Mouse (Mus musculus) midbrain, embryonic 15.5 days (tissue): ENCODE results near the gene Scfd2. TPM values are rescaled to one million over a fixed set of nuclear protein-coding genes. Genes with fewer than 3 reads are reported as not detected.

Experiments used
- ATAC-seq: fragments of 200-750 bp; cut with Nextera tagmentation; replicated peaks from 2 replicates; pipeline ENCODE4 v1.8.0; 2017; ENCODE audit warnings: moderate TSS enrichment
- H3K27ac ChIP-seq: fragments of 300-500 bp; sonication (generic); 2 replicates; pipeline ENCODE4 v1.5.1; 2015; ENCODE audit warnings: mild to moderate bottlenecking, inconsistent platforms
- H3K27me3 ChIP-seq: fragments of 300-500 bp; sonication (generic); replicated peaks from 2 replicates; pipeline ENCODE4 v1.6.1; 2015; ENCODE audit warnings: inconsistent platforms
- H3K36me3 ChIP-seq: fragments of 300-500 bp; sonication (generic); replicated peaks from 2 replicates; pipeline ENCODE4 v1.6.1; 2015; ENCODE audit warnings: inconsistent platforms
- H3K4me1 ChIP-seq: fragments of 300-500 bp; sonication (generic); 2 replicates; pipeline ENCODE4 v1.6.1; 2015; ENCODE audit warnings: inconsistent platforms
- H3K4me2 ChIP-seq: fragments of 300-500 bp; sonication (generic); 2 replicates; pipeline ENCODE4 v1.6.1; 2015; ENCODE audit warnings: inconsistent platforms, mild to moderate bottlenecking, moderate library complexity
- H3K4me3 ChIP-seq: fragments of 300-500 bp; sonication (generic); 2 replicates; pipeline ENCODE4 v1.5.1; 2015; ENCODE audit warnings: mild to moderate bottlenecking, inconsistent platforms
- H3K9ac ChIP-seq: fragments of 300-500 bp; sonication (generic); 2 replicates; pipeline ENCODE4 v1.6.1; 2015; ENCODE audit warnings: mild to moderate bottlenecking, inconsistent platforms
- H3K9me3 ChIP-seq: fragments of 300-500 bp; sonication (generic); 2 replicates; pipeline ENCODE4 v1.6.1; 2016; ENCODE audit warnings: inconsistent platforms
- WGBS: fragments of 180-500 bp; shearing (Covaris S2); methylation state at CpG from one replicate; pipeline ENCODE4 v1.1.7; 2015; ENCODE audit warnings: mixed read lengths; 5-methylcytosine and 5-hydroxymethylcytosine counted together
- polyA plus RNA-seq: library from polyadenylated mRNA; unstranded; fragments of >200 nt; fragmentation: Nextera tagmentation; extraction: Ambion mirVana; gene quantifications from 2 replicates; pipeline ENCODE4 v1.2.1, GENCODE M21; 2015

The Scfd2 gene
- polyA plus RNA-seq, 1 experiment from 2014 or later = 20.0 TPM

DNA sequence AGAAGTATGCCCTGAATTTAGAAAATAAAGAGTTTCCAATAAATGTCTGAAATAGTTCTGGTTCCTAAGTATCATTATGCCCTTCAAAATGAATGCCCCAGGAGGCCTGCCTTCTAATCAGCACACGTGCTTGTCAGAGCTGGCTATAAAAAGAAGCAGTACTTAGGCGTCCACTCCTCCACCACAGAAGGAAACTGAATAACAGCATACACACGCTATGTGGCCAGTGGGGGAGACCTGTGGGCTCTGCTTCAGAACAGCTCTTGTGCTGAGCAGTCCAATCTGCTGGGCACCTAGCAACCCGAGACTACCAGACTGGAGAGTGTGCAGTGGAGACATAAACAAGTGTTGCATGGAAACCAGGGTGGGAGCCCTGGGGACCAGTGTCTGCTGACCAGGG lies 231.4 kb downstream of the Scfd2 start:
- Histone ChIP-seq H3K27me3 (no peaks in the 10 kb centered on the region), H3K4me1 (no peaks in the 10 kb centered on the region), H3K4me3 (no peak overlapping the region), H3K9me3 (no peaks in the 10 kb centered on the region), H3K9ac (no peak overlapping the region), H3K4me2 (no peak overlapping the region), H3K36me3 (no peaks in the 10 kb centered on the region), H3K27ac (no peak overlapping the region)
- whole genome bisulfite sequencing = 32% methylated on average over 4 of the region's 4 CpGs
- ATAC-seq = no peak

DNA sequence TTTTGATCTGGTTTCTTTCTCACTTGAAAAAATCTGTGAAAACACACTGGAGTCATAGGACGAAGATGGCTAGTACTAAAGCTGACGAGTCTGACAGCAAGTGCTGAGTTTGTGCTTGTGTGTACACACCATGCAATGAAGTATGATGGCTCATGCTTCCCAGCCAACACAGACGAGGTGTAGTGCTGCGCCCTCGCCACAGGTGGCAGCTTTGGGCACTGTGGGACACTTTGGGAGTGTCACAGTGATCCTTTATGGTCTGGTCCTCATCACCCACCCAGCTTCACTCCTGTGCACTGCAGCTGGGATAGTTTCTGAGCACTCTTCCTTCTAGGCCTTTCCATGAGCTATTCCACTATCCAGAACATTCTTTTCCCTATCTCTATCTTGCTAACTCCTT lies 234.4 kb downstream of the Scfd2 start:
- 86% methylated on average over 5 of the region's 5 CpGs for WGBS
- Histone ChIP-seq H3K27me3 (no peaks in the 10 kb centered on the region), H3K9me3 (no peaks in the 10 kb centered on the region), H3K4me2 (no peak overlapping the region), H3K36me3 (no peaks in the 10 kb centered on the region), H3K4me3 (no peak overlapping the region), H3K4me1 (no peaks in the 10 kb centered on the region), H3K9ac (no peak overlapping the region), H3K27ac (no peak overlapping the region)
- no peak for ATAC-seq

DNA sequence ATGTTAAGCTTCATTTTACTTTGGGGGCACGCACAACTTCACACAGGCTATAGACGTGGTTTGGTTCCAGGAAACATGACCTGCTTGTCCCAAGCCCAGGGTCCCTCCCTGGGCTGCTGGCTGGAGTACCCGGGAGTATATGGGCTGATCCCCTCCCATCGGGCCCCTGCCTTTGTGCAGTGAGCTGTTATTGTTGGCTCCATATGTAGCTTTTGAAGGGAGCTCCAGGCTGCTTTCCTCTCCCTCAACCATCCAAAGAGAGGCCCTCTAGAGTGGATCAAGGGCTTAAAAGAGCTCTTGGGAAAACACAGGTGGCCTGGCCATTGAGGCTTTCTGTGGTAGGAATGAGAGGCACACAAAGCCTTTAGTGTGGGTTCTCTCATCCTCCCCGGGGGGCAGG lies 235.5 kb downstream of the Scfd2 start:
- Histone ChIP-seq H3K9me3 (no peaks in the 10 kb centered on the region), H3K4me3 (no peak overlapping the region), H3K27me3 (no peaks in the 10 kb centered on the region), H3K4me1 (no peaks in the 10 kb centered on the region), H3K36me3 (no peaks in the 10 kb centered on the region), H3K9ac (no peak overlapping the region), H3K27ac (no peak overlapping the region), H3K4me2 (no peak overlapping the region)
- ATAC-seq = no peak
- 43% methylated on average over 5 of the region's 5 CpGs for WGBS

DNA sequence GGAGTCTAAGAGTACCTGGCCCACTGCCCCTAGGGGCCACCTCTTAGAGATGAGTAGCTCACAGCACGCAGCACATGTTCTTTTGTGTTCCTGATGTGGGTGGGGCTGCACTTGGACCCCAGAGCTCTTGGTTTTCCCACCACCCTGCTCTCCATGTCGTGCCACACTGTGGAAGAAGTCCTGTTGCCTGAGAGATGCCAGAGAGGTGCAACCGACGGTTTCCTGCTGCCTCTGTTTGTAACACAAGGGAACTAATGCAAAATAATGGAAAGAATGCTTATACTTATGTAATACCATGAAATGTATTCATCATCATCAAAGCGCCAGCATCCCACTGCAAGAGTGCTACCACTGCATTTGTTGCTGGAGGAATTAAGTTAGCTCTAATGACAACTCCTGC lies 238.0 kb downstream of the Scfd2 start:
- H3K9me3 ChIP-seq = no peaks in the 10 kb centered on the region
- H3K36me3 ChIP-seq = no peaks in the 10 kb centered on the region
- no peaks in the 10 kb centered on the region for H3K4me1 ChIP-seq
- ATAC-seq = no peak
- H3K27me3 ChIP-seq = no peaks in the 10 kb centered on the region
- no peak overlapping the region for H3K4me3 ChIP-seq
- 64% methylated on average over 5 of the region's 5 CpGs for WGBS
- no peak overlapping the region for H3K27ac ChIP-seq
- no peak overlapping the region for H3K9ac ChIP-seq
- H3K4me2 ChIP-seq = no peak overlapping the region

DNA sequence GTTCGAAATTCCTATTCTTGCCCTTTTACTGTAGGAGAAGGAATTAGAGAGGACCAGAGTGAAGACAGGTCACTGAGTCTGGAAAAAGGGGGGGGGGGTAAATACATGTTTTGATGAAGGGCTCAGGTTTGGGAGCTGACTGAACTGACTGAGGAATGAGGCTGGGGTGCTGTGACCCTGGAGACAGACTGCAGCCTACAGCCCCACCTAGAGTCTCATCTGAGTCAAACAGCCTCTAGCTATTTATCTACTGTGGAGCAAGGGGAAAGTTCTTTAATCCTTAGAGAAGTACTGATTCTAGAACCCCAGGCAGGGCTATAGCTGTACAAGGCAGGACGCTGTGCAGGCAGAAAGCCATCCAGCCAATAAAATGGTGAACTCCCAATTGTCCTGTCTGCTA lies 239.5 kb downstream of the Scfd2 start:
- H3K9ac ChIP-seq = no peak overlapping the region
- H3K27me3 ChIP-seq = no peaks in the 10 kb centered on the region
- H3K4me3 ChIP-seq = no peak overlapping the region
- 83% methylated on average over 2 of the region's 2 CpGs for WGBS
- no peaks in the 10 kb centered on the region for H3K36me3 ChIP-seq
- no peaks in the 10 kb centered on the region for H3K4me1 ChIP-seq
- H3K27ac ChIP-seq = no peak overlapping the region
- H3K9me3 ChIP-seq = no peaks in the 10 kb centered on the region
- ATAC-seq = no peak
- H3K4me2 ChIP-seq = no peak overlapping the region

DNA sequence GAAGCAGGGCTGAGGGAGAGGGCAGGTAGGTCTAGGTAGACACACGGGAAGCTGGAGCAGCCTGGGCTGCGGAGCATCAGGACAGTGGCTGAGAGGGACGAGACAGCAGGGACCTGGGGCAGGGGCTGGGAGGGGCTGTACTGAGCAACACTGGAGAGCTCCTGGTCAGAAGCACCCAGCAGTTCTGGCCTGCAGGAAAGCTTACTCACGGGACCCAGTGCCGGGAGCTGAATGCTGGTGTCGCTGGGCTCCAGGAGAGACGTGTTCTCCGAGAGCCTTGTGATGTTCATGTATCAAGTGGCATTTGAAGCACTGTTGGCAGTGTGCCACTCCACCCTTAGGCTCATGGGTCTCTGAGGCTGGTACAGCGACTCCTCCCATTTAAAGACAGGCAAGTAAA lies 240.0 kb downstream of the Scfd2 start:
- ATAC-seq = no peak
- Histone ChIP-seq H3K27ac (no peak overlapping the region), H3K9ac (no peak overlapping the region), H3K4me1 (no peaks in the 10 kb centered on the region), H3K4me3 (no peak overlapping the region), H3K4me2 (no peak overlapping the region), H3K36me3 (no peaks in the 10 kb centered on the region), H3K27me3 (no peaks in the 10 kb centered on the region), H3K9me3 (no peaks in the 10 kb centered on the region)
- WGBS = 79% methylated on average over 9 of the region's 9 CpGs

DNA sequence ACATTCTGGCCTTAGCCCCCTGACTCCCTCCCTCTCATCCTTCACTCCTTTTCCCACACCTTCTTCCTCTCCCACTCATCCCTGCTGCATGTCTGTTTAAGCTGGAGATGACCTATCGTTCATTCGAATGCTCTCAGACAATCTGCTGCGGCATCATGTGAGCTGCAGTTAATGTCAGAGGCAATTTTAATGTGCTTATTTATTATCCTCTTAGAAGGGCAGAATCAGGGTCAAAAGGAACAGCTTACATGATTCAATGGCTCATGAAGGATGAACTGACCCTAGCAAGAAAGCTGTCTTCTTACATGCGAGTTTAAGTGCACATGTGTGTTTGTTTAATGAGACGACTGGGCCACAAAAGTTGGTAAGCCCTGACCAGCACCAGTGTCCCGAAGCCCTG lies 241.6 kb downstream of the Scfd2 start:
- ATAC-seq = no peak
- H3K36me3 ChIP-seq = no peaks in the 10 kb centered on the region
- no peaks in the 10 kb centered on the region for H3K27me3 ChIP-seq
- no peak overlapping the region for H3K4me2 ChIP-seq
- no peaks in the 10 kb centered on the region for H3K4me1 ChIP-seq
- H3K9ac ChIP-seq = no peak overlapping the region
- no peak overlapping the region for H3K27ac ChIP-seq
- H3K4me3 ChIP-seq = no peak overlapping the region
- 84% methylated on average over 6 of the region's 6 CpGs for WGBS
- no peaks in the 10 kb centered on the region for H3K9me3 ChIP-seq

DNA sequence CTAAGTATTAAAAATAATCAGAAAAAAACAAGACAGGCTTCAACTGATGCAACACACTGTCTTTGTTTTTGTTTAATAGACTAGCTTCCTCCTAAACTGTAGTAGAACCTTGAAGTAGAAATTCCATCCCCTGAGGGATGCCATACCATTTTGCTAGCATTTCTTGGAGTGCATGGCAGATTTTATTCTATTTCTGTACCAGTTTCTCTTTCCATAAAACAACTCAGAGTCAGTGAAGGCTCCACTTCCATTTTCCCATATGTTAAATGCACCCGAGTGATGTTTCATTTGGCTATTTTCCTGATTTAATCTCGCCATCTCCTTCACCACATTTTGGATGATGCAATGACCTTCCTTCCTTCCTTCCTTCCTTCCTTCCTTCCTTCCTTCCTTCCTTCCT lies 243.4 kb downstream of the Scfd2 start:
- Histone ChIP-seq H3K9me3 (no peaks in the 10 kb centered on the region), H3K9ac (no peak overlapping the region), H3K36me3 (no peaks in the 10 kb centered on the region), H3K27me3 (no peaks in the 10 kb centered on the region), H3K4me3 (no peak overlapping the region), H3K4me1 (no peaks in the 10 kb centered on the region), H3K27ac (no peak overlapping the region), H3K4me2 (no peak overlapping the region)
- 89% methylated on average over 2 of the region's 2 CpGs for WGBS
- ATAC-seq = no peak

DNA sequence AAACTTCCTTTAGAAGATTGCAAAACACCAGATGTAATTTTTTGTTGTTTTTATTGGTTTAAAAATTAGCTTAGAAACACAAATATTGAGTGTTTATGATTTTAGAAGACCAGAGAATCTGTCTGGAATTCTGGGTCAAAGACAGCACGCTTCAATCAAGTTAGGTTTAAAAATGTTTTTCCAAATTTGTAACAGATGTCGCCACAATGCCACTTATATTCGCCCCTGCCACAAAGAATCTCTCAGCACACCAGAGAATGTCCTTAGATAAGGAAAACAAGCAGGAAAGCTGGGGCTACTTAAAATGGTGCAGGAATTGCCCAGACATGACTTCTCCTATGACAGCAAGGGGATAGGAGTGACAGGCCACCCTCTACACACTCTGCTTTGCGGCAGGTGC lies 245.3 kb downstream of the Scfd2 start:
- no peak for ATAC-seq
- Histone ChIP-seq H3K4me2 (no peak overlapping the region), H3K27me3 (no peaks in the 10 kb centered on the region), H3K4me3 (no peak overlapping the region), H3K9ac (no peak overlapping the region), H3K9me3 (no peaks in the 10 kb centered on the region), H3K4me1 (no peaks in the 10 kb centered on the region), H3K27ac (no peak overlapping the region), H3K36me3 (no peaks in the 10 kb centered on the region)
- WGBS = 74% methylated on average over 4 of the region's 4 CpGs

DNA sequence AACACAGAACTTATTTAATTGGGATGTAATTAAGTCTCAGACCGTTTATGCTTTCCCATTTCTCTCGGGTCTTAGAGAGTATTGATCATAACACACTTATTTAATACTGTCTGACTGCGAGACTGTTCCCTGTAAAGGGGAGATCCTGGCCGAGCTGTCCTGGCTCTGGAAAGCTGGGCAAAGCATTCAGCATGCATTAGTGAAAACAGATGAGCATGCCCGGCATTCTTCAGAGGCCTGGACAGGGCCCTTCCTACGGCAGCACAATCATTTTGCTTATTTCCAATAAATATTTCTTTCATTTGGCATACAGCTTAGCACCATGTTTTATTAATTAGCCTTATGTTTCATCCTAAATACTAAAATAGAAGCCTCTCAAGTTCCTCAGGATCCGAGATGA lies 245.8 kb downstream of the Scfd2 start:
- 65% methylated on average over 7 of the region's 7 CpGs for WGBS
- H3K36me3 ChIP-seq = no peaks in the 10 kb centered on the region

DNA sequence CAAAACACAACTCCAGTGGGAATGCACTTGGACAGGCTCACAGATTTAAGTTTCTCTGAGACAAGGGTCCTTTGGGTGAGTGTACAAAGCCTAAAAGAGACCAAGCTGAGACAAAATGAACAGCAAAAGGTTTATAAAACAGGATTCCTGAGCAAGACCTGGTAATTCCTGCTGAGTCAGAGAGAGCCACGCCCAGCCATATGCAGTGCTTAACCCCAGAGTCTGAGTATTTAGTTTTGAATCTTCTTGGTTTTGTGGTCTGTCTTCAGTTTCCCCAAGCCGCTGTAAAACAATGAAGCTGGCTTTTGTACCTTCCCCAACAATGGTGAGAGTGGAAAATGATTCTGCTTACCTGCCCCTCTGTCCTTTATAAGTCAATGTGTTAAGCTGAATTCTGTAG lies 246.3 kb downstream of the Scfd2 start:
- Histone ChIP-seq H3K36me3 (no peaks in the 10 kb centered on the region), H3K9me3 (no peaks in the 10 kb centered on the region), H3K4me3 (no peak overlapping the region), H3K27ac (no peak overlapping the region), H3K4me1 (no peaks in the 10 kb centered on the region), H3K9ac (no peak overlapping the region), H3K27me3 (no peaks in the 10 kb centered on the region), H3K4me2 (no peak overlapping the region)
- no peak for ATAC-seq
- WGBS = 84% methylated on average over 2 of the region's 2 CpGs

More for the DNA sequence above, 245.8 kb downstream of the Scfd2 start:
- H3K4me2 ChIP-seq = no peak overlapping the region
- H3K9ac ChIP-seq = no peak overlapping the region
- H3K4me3 ChIP-seq = no peak overlapping the region
- no peak overlapping the region for H3K27ac ChIP-seq
- no peaks in the 10 kb centered on the region for H3K4me1 ChIP-seq
- H3K27me3 ChIP-seq = no peaks in the 10 kb centered on the region
- ATAC-seq = no peak
- H3K9me3 ChIP-seq = no peaks in the 10 kb centered on the region

DNA sequence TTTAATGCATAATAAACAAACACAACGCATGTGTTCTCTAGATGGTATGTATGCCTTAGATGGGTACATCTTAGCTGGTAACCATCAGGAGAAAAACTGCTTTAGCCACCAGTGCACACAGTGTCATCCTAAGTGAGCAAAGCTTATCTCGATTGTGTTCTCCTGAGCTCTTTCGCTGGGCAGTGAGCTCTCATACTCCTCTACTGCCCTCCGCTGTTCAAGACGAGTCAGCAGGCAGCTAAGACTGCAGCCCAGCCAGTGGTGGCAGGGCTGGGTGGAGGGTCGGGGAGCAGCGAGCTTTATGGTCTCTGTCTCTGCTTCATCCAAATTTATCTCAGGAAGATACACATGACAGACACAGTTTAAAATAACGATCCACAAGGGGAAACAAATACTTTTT lies 248.0 kb downstream of the Scfd2 start:
- Histone ChIP-seq H3K9ac (no peak overlapping the region), H3K4me1 (no peaks in the 10 kb centered on the region), H3K4me2 (no peak overlapping the region), H3K36me3 (no peaks in the 10 kb centered on the region), H3K9me3 (no peaks in the 10 kb centered on the region), H3K4me3 (no peak overlapping the region), H3K27me3 (no peaks in the 10 kb centered on the region), H3K27ac (no peak overlapping the region)
- 42% methylated on average over 8 of the region's 8 CpGs for WGBS
- ATAC-seq = no peak

DNA sequence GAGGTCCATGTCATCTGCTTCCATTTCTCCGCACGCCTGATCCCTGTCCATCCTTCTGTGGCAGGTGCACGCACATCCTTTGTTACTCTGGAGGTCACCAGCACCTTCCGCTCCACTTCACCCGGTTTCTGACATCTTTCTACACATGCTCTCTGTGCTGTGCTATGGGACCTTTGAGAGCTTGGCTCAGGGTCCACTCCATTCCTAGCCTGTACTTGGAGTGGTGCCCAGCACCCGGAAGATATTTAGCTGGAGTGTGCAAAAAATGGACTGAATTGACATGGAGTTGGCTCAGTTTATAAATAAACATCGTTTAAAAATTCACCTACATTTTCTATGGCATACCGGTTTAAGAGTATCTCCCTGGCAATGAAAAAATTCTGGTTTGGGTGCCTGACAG lies 250.1 kb downstream of the Scfd2 start:
- no peaks in the 10 kb centered on the region for H3K36me3 ChIP-seq
- no peaks in the 10 kb centered on the region for H3K4me1 ChIP-seq
- H3K27me3 ChIP-seq = no peaks in the 10 kb centered on the region; the same call in 1 of the 2 replicates
- 80% methylated on average over 8 of the region's 8 CpGs for WGBS
- H3K9ac ChIP-seq = no peak overlapping the region
- ATAC-seq = no peak
- H3K9me3 ChIP-seq = no peaks in the 10 kb centered on the region
- H3K4me2 ChIP-seq = no peak overlapping the region
- H3K4me3 ChIP-seq = no peak overlapping the region
- no peak overlapping the region for H3K27ac ChIP-seq

DNA sequence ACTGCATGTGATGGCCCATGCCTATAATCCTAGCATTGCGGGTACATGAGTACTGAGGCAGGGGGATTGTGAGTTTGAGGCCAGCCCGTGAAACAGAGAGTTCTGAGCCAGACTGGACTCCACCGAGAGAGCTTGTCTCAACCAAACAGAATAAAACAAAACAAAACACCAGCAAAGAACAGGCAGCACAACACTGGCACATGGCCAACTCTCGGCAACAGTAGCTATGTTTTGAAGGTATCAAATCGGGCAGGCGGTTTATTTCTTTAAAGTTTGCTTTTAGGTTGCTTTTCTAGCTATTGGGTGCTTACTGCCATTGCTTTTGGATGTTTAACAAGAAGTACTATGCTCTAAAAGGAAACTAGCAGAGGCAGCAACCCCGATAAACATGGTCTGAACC lies 251.9 kb downstream of the Scfd2 start:
- ATAC-seq = no peak
- Histone ChIP-seq H3K4me3 (no peak overlapping the region), H3K4me2 (no peak overlapping the region), H3K27ac (no peak overlapping the region), H3K27me3 (no peaks in the 10 kb centered on the region; the same call in 1 of the 2 replicates), H3K9me3 (no peaks in the 10 kb centered on the region), H3K4me1 (no peaks in the 10 kb centered on the region), H3K9ac (no peak overlapping the region), H3K36me3 (no peaks in the 10 kb centered on the region)
- 79% methylated on average over 7 of the region's 7 CpGs for WGBS
